Mouse (Mus musculus) lung, adult 18-20 months (tissue): ENCODE data around the gene Scarb1.

Experiments
- DNase-seq, 2 experiments: peaks; one replicate each; pipeline ENCODE4 v3.0.0; 2022; ENCODE audit warnings: mixed read lengths in 2 of 2

The Scarb1 gene

GRCm38 (mm10) chr5:125363894-125364293, 23.0 kb upstream of the Scarb1 start:
- no peak for DNase-seq

DNA sequence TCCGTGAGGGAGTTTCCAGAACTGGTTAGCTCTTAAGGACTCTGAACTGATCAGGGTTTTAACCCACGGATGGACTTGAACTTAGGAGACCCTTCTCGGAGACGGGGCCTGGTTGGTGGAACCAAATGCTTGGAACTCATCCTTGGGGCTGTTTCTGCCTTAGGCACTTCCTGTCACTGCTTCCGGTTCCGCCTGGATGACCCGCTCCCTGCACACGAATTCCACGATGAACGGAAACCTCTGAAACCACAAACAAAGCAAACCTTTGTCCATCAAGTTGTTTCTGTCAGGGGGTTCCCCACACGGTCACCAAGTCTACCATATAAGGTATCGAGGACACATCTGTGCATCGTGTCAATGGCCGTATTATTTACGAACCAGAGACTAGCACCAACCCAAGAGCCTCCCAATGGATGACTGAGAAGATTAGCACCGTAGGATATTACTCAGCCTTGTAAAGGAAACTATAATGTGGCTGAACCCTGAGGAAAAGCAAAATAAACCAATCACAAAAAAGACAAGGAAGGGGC, 20.2 kb upstream of the Scarb1 start:
- no peak for DNase-seq

DNA sequence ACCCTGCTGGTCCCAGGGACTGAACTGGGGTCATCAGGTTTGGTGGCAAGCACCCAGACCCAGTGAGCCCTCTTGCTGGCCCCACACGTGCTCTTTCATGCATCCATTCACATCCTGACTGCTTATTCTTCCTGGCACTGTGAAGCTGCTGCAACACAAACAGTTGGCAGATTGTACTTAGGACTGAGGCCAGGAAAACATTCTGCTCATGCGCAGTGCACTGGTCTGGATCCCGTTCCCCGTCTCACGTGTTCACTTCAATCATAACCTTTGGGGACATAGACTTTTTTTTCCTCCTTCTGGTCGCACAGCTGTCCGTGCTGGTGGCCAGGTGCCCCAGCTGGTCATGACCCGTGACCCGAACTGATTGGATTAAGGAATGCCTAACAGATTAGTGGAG, 19.7 kb upstream of the Scarb1 start:
- no peak for DNase-seq

- DNase-seq = peak; percentile 31 to 32
These were observed 17.3 kb upstream of the Scarb1 start for GRCm38 (mm10) chr5:125358270-125358608.

GRCm38 (mm10) chr5:125357543-125358269, 16.8 kb upstream of the Scarb1 start:
- no peak for DNase-seq

DNA sequence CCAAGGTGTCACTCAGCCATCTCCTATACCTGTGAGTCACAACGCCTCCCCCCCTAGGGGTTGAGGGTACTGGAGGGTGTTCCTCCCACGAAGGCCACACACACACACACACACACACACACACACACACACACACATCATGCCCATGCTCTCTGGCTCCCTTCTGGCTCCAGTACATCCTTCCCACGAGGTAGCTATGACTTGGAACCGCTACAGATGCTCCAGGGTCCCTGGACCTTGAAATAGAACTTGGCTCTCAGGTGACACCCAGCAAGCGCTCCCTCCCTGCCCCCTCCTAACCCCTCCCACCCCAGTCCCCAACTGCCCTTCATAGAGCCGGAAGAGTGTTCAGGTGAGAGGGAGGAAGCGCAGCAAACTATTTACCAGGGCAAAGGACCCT, 14.8 kb upstream of the Scarb1 start:
- DNase-seq = no peak

DNA sequence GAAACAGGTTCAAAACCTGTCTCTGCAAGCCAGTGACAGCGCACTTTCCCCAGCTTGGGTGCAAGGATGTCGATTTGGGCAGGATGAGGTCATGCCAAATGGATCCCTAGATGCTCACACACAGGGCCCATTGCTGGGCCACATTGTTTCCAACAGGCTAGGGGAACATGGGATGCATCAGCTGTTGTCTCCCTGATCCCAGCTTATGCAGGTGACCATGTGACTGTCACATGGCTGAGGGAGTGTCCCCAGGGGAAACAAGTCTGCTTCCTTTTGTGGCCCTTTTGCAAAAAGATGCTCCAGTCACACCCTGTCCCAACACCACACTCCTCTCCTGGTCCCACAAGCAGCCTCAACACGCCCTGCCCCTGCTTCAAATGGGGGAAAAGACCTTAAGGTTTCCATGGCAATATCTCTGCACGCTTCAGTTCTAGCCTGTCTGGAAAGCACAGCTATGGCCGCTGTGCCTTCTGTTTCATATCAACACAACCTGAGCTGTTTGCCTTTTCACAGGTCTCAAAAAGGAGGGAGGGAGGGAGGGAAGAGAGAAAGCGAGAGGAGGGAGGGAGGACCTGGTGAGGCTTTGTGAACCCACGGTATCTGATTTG, 14.1 kb upstream of the Scarb1 start:
- DNase-seq = no peak

DNA sequence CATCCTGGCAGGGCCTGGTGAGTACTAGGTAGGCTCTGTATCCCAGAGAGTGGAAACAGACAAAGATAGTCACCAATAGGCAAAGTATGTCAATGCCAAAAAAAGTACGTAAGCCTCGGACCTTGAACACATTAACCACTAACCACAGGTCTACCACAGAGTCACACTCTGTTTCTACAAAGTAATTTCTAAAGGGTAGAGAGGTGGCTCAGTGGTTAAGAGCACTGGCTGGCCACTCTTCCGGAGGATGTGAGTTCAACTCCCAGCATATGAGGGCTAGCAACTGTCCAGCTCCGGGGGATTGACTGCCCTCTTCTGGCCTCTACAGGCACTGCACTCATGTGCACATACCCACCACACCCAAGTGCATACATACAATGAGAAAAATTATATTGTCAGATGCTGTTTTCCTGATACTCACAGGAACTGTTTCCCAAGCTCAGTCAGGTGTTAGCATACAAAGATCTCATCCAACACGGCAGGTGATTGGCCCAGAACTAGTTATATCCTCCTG, 11.9 kb upstream of the Scarb1 start:
- DNase-seq = no peak

GRCm38 (mm10) chr5:125351939-125352338, 11.0 kb upstream of the Scarb1 start:
- no peak for DNase-seq

DNA sequence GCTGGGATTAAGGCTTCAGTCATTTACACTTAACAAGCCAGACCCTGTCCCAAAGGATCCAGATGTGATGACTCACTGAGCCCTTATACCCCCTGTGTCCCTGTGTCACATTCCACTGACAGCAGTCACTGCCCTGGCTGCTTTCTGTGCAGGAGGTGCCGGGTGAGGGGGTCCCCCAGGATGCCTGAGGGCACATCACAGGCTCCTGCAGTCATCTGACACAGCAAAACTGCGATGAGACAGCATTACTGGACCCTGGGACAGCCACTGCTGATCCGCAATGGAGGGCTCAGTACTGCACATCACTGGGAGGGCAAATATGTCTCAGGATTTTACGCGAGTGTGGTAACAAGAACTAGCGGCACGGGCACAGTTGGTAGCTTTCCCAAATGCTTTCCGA, 10.2 kb upstream of the Scarb1 start:
- no peak for DNase-seq

- no peak for DNase-seq
These were observed 8.5 kb upstream of the Scarb1 start for GRCm38 (mm10) chr5:125349391-125349790.

- DNase-seq = peak; percentile 54 to 58
These were observed 7.6 kb upstream of the Scarb1 start for GRCm38 (mm10) chr5:125348487-125348886.

- no peak for DNase-seq
These were observed 7.2 kb upstream of the Scarb1 start for GRCm38 (mm10) chr5:125348067-125348466.

- DNase-seq = no peak
These were observed 3.4 kb upstream of the Scarb1 start for GRCm38 (mm10) chr5:125344296-125344695.

GRCm38 (mm10) chr5:125341459-125342090, 681 bp upstream of the Scarb1 start:
- no peak for DNase-seq

- peak in 1 of 2 experiments; percentile 24 for DNase-seq
These were observed 903 bp downstream of the Scarb1 start for GRCm38 (mm10) chr5:125339851-125340531.

DNA sequence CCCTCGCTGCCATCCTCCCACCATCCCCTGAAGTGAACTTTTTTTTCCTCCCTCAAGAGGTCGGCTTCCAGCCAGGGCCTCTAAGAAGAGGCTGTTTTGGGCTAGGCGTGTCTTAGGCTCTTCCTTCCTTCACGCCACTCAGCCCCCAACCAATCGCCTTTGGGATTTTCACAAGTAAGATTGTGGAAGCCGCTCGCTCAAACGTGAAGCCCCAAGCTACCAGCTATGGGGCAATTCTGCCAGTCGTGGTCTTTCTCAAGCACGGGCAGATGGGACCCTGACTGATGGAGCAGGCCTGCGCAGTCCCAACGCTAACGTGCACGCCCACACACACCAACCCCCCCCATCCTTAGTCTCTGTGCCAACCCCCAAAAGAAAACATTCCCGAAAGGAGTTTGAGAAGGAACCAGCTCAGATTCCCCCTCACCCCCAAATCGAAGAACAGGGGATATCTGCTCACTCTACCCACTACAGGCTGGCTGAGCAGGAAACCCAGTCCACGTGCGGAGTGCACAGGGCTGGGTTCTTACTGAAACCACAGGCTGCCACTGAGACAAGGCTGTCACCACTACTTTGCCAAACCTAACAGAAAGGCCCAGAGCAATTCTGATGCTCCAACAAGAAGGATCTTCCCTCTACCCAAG, 1.7 kb downstream of the Scarb1 start:
- DNase-seq = peak; percentile 63 to 73

- DNase-seq = no peak
These were observed 3.4 kb downstream of the Scarb1 start for GRCm38 (mm10) chr5:125337526-125337925.

- DNase-seq = no peak
These were observed 3.9 kb downstream of the Scarb1 start for GRCm38 (mm10) chr5:125337012-125337411.

GRCm38 (mm10) chr5:125333009-125333408, 7.9 kb downstream of the Scarb1 start:
- no peak for DNase-seq

DNA sequence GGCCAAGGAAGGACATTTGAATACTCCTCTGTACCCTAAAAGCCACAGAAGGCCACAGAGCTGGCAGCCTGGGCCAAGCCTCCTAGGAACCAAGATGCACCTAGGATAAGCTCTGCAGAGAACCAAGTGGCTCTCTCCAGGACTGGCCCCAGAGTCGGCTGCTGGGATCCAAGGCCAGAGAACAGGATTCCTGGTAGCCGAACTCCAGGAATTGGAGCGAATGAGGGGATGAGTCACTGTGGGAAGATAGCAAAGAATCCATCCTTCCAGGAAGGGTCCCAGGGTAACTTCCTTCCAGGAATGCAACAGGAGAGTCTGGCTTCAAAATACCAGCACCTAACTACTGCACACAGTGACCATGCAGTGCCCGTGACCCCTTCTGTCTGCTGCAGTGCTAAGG, 8.6 kb downstream of the Scarb1 start:
- DNase-seq = no peak

- DNase-seq = no peak
These were observed 9.1 kb downstream of the Scarb1 start for GRCm38 (mm10) chr5:125331811-125332210.

DNA sequence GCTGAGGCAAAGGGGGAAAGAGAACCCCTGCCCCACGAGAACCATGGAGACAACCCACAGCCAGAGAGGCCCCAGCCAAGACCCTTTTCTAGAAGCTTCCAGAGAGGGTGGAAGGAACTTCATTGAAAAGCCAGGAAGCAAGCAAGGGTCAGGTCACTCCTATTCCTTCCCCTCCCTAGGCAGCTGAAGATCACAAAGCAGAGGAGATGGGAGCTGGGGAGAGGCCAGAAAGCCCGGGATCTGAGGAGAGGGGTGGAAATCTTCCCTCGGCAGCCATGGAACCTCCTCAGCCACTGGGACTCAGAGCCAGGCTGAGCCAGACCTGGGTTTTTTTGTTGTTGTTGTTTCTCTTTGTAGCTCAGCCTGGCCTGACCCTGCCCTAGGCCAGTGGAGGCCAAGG, 9.8 kb downstream of the Scarb1 start:
- DNase-seq = no peak
